Mouse (Mus musculus): ENCODE measurements around the gene Hes6.

Gene Hes6

DNA sequence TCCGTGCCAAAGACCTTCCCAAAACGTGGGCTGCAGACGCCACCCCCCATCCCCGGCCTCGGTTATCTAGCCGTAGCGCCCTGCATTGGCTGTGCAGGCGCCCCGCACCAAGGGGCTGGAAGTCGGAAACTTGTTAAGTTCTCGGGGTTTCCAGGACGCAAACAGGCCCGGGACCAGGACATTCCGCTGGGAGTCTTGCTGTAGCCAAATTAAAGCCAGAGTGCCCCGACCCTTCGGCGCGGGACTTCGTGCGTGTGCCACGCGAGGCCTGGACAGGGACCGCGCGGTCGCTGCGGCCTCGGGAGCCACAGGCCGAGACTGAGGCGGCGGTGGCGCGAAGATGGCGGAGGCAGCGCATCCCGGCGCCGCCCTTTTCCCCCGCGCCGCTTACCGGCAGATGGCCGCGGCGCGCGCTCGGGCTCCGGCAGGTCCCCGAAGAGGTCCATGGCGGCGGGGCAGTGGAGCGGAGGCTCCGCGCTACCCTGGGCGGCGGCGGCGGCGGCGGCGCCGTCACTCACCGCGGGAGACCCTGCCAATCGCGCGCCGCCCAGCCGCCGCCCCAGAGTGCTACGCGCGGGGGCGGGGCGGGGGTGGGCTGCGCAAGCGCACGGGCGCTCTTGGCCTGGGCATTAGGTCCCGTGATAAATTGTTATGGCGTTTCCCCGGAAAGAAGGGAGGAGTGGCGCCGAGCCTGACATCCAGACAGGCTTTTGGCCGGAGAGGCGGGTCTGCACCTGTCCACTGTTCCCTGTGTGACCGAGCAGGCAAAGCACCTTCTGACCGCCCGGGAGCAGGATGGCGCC lies 15.4 kb downstream of the Hes6 start, which contains the start of gene Ilkap:
TSS of gene Ilkap (minus strand) at position 556 of the 803 bp plus-strand sequence.
- peak; percentile 88 to 92 for DNase-seq

DNA sequence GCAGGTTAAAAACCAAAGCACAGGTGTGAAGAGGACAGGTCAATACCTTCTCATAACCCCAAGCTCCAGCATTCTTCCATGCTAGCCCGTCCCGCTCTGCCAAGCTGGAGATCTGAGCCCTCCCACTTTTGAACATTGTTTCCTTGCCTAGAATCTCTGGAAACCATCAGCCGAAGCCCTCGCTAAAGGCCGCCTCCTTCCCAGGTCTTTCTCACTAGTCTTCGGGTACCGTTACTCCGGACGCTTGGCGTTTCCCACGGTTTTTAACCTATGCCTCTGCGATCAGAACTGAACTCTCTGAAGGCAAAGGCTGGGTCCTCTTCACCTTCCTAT lies 15.9 kb downstream of the Hes6 start:
- DNase-seq, result no peak

DNA sequence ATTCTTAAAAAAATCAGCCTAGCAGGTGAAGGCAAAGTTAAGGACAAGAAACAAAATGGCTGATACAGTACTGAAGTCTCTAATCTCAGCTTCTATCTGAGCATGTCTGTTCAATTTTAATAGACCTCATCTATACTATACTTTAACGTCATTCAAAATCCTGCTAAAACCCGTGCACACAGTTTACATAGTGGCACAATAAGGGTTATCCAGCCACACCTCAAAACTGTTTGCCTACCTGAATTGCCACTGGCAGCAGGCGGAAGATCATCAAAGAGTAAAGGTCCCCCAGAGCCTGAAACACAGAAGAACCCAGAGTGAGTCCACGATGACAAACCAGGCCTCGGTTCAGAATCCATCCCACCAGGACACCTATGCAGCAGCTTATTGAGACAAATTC lies 23.5 kb downstream of the Hes6 start:
- no peak for DNase-seq

DNA sequence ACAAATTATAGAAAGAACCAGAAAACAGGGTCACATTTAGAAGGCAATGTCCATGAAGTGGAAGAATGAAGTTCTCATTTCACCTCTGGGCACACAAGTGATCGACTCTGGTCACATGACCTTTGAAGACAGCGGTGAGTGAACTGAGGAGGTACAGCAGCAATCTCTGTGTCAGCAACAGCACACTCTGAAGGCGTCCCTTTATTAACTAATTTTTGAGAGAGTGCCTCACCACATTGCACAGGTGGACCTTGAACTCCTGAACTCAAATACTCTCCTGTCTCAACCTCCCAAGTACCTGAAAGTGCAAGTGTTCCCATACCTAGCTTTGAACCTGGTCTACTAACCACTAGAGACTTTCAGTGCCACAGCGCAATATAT lies 32.8 kb downstream of the Hes6 start:
- DNase-seq, result no peak

DNA sequence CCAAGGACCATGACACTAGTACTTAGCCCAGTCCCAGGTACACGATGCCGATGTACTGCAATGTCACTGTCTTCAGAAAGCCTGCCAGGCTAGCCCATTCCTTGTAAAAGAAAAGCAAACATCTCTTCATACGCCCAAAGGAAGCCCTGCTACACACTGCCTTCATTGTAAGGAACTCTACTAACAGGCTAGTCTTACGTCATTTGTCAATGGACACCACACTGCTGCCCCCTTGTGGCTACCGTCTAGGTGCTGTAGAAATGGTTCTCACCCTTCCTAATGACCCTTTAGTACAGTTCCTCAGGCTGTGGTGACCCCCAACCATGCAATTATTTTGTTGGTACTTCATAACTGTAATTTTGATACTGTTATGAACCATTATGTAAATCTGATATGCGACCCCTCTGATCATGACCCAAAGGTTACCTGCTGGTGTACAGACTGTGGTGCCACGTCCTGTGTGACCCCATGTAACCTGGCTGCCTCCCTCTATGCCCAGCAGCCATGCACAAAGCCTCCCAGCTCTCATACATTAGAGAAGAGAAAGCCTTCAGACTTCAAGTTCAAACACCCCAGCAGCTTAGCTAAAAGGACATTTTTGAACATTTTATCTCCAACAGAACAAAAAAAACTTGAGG lies 33.3 kb downstream of the Hes6 start:
- peak; percentile 70 to 87 for DNase-seq

DNA sequence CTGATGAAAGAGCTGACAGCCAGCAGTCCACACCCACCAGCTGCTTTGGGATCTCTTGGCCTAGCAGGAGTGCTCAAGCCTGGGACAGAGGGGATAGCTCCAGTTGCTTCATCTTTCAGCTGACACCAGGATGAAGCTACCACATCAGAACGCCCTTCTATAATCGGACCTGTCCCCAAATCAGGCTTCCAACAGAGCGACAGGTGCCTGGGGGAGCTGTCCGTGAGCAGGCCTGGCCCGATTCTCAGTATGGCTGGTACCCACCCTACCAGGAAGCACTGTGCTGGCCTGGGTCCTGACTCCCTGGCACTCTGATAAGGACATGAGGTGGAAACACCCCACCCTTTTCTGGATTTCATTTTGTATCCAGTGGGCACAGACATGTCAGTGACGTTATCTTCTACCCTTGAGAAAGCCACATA lies 40.4 kb downstream of the Hes6 start:
- DNase-seq, result no peak

DNA sequence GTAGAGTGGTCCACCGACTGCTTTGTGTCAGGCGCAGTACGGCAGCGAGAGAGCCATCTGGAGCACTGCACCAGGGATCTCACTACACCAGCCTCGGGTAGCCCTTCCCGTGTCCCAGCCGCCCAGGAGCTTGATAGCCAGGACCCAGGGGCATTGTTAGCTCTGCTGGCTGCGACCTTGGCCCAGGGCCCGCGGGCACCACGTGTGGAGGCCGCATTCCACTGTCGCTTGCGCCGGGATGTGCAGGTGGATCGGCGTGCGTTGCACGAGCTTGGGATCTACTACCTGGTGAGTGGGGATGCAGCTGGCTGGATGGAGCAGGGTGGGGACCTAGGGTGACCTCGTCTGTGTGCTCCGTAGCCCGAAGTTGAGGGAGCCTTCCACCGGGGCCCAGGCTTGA lies 43.8 kb downstream of the Hes6 start:
- DNase-seq, result no peak

DNA sequence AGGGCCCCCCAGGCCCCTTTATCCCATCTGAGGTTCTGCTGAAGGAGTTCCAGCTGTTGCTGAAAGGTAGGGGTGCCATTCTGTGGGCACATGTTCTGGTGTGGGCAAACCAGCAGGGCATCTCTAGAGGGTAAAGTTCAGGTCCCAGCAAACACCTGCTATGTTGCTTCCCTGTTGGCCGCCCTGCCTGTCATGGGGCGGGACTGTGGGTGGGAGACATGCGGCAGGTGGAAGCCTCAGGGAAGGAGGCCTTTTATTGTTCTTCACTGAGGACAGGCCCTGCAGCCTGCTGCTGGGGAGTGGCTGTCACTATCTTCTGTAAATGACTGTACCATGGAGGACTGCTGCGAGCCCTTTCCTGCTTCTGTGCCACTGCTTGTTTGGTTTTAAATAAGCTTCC lies 44.4 kb downstream of the Hes6 start:
- no peak for DNase-seq

DNA sequence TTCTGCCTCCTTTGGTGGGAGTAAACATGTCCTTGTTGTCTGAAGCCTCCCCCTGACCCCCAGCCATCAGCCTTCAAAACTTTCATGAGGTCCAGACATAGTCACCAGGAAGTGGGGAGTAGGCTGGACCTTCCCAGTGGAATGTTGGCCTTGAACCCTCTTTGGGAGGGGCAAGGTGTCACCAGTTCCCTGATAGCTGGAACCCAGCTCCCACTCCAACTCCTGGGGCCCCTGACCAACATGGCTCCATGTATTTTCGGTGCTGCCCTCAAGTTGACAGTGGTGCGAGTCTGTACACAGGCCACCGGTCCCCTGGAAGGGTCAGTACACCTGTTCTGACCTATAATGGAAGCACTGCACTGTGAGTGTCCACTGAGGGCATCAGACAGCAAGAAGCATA lies 46.5 kb downstream of the Hes6 start:
- DNase-seq, result no peak

DNA sequence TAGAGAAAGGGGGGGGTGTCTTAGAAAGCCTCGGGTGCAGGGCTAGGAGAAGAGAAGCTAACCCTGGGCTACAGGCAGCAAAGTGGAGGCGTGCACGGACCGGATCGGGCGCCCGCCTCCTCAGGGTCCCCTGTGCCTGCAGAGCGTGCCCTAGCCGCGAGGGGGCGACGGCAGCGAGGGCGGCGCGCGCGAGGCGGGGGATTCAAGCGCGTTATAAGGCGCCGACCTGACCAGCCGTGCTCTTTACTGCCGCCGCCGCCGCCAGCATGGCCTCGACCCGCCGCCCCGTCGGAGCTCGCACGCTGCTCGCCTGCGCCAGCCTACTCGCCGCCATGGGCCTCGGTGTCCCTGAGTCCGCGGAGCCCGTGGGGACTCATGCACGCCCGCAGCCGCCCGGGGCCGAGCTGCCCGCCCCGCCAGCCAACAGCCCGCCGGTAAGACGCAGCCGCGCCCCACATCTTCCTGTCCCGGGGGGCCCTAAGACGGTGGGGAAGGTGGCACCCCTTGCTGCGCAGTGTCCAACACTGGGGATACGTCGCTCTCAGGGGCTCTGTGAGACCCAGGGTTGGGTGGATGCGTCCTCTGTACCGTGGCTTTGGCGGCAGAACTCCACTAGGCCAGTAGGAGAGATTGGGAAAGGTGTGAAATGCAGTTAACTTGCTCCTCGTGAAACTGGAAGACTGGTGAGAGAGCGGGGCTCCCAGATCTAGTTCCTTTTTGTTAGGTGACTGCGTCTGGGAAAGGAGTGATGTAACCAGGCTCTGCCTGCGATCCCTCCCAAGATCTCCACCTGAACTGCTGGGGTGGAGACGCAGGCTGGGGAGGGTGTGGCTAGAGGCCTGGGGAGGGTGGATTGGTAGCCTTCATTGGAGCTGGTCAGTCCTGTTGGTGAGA lies 47.4 kb downstream of the Hes6 start, which contains the start of gene Erfe:
TSS of gene Erfe (plus strand) at position 216 of the 894 bp plus-strand sequence.
- DNase-seq, result peak; percentile 39 to 67

DNA sequence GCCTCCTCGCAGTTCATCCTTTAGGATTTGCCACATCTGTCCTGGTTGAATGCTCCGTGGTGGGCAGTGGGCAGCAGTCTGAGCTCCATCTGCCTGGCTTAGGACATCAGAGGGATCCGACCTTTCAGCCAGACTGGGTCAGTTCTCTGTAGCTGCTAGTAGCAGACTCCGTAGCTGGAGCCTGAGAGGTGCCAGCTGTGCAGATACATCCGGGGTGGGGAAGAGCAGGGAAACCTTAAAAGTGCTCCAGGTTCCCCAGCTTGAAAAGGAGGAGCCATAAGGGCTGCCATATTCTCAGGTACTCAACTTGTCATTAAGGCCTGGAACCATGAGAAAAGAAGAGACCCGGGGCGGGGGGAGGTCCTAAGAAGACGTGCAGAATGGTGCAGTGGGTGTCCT lies 48.0 kb downstream of the Hes6 start:
- DNase-seq, result no peak

DNA sequence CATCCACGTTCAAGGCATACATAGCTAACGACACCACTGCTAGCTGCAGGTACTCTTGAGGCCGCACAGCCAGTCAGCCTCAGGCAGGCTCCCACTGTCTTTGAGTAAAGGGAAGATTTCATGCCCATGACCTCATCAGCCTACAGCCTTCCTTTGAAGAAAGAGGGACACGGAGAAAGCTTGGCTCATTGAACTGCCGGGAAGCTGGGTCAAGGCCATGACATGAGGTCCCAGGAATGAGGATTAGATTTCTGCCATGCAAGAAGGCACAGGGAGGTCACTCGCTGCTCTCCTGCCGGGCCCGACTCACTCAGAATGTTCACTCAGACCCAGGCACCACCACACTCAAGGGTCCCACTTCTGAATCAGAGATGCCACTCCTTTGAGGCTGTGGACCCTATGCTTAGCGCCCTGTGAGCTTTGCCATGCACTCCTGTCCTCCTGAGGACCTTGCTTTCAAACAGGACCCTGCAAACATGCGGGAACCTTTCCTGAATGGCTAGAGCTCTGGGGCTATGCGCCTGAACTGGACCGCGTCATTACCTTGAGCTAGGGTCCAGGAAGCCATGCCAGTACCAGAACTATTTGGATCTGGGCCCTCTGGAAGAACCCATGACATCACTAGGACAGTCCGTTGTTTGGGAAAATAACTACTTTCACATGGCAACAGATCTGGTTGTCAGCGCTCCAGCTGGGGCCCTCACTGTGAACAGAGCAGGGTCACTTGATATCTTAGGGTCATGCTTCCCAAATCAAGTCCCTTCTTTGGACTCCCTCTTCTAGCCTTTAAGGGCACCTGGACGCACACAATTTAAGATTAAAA lies 48.8 kb downstream of the Hes6 start:
- DNase-seq, result no peak

DNA sequence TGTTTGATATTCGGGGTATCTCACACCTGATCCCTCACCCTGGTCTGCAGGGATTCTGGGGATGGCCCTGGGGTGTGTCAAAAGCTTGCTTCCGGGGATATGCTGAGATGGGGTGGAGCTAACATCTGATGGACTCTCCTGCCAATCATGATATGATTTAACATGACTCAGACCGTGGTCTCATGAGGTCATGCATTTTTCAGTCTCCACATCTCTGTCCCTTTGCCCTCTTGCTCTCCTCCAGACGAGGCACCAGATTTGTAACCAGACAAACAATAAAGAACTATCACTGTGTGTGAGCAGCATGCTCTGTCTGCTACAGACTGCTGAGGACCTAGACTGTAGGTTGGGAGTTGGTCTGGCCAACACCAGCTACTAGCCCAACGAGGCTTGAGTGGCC lies 51.7 kb downstream of the Hes6 start:
- DNase-seq, result no peak

All from cerebellum, postnatal 25 days (tissue).